Mouse (Mus musculus): ENCODE data around the gene Mettl24.

The Mettl24 gene

DNA sequence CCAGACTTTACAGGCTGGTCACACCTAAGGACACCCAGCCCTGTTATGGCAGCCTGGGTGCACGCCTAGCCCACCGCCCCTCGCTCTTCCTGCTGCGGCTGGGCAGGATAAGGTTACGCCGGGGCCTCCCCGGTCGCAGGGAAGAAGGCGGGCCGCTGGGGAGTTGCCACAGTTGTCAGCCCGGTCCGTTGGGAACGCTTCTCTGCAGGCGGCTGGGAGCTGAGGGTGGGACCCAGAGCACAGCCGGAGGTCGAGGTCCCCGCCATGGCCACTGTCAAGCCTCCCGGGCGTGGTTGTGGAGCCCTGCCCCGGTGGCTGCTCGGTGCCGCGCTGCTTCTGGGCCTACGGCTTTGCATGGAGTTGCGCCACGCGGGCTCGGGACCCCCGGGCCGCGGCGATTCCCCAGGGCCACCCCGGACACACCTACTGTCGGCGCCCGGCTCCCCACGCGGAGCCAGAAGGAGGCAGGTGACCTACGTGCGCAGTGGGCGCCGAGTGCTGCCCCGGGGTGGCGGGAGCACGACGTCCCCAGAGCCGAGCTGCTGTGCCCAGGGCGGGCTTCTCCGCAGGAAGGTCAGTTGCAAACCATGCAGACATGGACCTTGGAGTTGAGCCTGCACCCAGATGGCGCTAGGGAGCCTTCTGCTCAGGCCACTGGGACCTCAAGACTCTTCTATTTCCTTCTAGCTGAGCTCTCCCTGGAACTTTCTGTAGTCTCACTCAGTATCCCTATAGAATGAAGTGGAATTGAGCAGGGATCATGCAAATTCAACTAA lies at the start of gene Mettl24:
Gene Mettl24, plus strand, starts transcription at position 191 of the 776 bp plus-strand sequence.
- DNase-seq = peak; percentile 85

DNA sequence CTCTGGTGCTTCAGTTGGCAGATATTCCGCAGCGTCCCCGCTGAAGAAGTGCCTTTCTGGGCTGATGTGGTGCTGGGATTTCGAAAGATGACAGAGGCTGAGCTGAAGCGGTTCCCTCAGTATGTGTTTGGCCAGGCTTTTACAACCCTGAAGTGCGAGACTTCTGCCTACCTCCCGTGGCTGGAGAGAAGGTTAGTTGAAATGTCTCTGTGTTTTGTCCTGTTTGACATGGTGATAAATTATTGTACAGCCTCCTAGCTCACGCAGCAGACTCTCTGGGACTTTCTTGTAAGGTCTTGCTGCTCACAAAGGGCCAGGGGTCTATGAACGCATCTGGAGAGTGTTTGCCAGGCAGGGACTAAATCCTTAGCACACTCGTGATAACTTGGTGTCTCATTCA lies 45.8 kb upstream of the Mettl24 start:
- no peak for DNase-seq

DNA sequence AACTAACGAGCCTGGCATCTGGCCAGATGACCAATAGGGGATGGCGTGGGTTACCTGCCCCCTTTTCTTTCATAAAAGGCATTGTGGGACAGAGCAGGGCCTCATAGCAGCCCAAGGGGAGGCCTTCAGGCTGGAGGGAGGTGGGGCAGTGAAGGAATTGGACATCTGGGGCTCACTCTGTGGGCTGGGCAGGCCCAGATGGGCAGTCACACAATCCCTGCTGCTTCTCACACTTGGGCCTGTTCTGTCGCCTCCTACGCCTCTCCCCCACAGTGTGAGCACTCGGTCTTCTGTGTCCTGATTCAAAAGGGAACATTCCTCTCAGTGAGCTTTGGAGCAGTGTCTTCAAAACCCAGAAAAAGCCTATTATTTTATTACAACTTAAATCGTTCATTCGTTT lies 44.8 kb upstream of the Mettl24 start:
- DNase-seq = no peak

DNA sequence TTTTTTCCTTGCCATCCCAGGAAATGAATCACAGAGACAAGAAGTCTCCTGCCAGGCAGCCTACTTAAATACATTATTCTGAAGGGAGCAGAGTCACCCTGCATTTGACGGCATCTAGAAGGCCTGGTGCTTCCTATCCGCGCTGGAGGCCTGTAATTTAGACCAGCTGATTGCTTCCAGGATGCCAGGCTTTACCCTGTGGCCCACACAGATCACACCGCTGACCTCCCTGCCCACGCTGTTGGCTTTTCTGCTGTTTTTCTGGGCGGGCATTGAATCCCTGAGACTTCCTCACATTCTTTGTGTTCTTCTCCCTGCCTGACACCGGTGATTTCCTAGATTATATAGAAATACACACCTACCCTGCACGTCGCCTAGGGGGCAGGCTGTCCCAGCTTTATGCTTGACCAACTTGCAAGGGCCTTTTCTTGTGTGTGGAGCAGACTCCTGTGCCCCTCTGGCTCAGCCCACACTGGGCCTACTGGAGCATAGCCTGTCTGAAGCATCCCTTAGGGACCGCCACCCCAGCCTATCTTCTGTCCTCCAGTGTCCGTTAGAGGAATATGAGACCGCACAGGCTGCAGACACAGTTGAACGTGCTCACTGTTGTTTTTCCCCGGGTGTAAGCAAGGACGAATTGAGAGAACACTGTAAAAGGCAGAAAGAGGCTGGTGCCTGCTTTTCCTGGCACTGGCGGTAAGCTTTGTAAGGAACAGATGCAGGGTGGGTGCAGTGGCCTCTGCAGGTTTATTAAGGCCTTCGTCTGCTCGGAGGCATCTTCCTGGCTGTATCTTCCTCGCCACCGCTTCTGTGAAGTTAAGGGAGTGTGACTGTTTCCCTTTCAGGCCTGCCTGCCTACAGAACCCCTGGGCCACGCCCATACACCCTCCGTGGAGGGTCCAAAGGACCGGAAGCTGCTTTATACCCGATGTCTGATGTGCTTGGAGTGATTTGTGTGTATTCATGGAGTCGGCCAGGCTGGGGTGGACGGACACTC lies 44.0 kb upstream of the Mettl24 start:
- no peak for DNase-seq

DNA sequence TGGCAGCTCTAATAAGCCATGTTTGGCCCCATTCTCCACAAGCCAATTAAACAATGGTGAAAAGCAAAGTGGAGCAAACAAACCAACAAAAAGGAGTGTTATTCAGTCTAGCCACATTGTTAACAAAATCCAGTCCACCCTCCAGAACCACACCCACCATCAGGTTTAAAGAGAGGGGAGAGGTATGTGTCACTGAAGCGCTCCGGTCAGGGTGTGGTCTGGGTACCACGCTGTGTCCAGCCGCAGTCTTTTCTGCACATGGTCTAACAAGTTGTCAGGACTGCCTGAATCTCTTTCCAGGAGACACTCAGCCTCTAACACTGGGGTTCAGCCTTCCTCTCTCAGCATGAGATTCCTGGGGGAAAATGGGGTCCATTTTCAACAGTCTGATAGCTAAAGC lies 42.7 kb upstream of the Mettl24 start:
- DNase-seq = no peak

DNA sequence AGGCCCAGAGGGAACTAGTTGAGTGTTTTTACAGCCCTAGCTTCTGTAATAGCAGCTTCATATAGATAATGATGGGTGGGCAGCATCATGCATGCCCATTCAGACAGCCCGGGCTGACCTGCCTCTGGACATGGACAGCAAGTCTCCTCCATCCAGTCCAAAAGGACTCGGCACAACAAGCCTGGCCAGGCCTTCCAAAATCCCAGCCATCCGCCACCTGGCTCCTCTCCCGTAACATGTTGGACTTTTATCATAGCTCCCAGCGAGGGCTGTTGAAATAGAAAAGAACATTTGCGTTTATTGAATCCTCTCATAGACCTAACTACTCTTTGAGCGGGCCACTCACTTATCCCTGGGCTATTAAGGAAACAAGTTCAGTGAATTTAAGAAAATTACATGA lies 41.2 kb upstream of the Mettl24 start:
- DNase-seq = no peak

DNA sequence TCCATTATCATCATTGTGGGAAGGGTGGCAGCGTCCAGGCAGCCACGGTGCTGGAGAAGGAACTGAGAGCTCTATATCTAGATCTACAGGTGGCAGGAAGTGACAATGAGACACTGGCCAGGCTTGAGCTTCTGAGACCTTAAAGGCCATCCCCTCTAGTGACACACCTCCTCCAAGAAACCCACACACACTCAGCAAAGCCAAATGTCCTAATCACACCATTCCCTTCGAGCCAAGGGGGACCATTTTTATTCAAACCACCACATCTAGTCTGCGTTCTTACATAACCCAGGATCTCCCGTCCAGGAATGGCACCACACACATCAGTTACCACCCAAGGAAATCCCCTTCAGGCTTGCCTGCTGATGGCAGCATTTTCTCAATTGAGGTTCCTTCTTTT lies 40.0 kb upstream of the Mettl24 start:
- no peak for DNase-seq

DNA sequence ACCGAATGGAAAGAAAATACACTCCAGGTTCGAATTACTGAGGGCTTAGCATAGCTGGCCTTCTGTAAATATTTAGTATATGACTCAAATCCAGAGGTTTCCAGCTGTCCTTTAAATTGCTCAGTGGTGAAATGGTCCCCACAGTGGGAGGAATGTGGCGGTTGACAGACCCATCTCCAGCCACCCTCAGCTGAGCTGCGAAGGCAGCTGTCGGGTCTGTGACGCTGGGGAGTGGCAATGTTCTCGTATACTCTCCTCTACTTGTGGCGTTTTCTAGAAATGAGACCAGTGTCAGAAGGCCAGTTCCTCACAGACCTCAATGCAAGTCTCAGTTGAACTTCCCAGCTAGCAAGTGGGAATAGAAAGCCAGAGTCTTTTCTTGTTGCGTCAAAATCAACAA lies 38.6 kb upstream of the Mettl24 start:
- no peak for DNase-seq

DNA sequence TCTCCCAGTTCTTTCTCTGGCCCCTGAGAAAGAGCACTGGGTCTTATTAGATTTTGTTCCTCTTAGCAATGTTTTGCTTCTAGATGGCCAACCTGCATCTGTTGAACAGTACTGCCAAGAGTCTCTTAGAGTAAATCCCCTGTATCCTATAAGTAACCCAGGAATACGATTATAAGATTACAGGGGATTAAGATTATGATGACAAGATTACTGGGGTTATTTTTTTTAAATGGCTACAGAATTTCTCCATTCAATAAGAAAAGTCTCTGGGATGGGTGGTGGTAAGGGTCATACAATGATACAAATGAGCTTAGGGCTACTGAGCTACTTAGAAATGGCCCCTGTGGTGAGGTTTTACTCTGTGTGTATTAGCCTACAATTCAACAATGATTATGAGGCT lies 37.7 kb upstream of the Mettl24 start:
- DNase-seq = no peak

DNA sequence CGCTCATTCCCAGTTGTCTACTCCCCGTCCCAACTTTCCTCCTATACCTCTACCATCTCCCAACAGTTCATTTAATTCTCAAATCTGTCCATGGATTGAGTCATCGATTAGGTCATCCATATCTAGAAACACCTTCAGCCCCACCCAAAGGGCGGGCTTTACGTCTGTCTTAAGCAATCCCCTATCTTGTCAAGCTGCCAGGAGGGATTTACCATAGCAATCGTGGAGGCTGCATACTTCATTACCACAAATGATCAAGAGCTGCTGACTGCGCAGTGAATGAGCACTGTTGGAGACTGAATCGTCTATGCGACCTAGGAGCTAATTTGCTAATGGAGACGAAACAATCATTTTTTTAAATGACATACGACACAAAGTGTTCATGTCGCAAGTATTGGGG lies 34.3 kb upstream of the Mettl24 start:
- no peak for DNase-seq

DNA sequence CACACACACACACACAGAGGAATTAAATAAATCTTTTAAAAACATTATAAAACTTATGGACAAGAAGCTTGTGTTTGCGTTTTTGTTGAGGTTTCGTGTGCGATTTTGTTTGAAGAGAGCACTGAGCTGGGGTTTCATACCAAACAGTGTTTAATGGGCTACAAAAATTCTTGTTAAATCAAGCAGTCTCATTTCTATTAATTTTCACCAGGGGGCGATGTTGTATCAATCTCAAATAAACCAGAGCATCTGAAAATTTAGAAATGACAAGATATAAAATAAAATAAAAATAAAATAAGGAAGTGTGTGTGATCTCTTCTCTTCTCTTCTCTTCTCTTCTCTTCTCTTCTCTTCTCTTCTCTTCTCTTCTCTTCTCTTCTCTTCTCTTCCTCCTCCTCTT lies 33.4 kb upstream of the Mettl24 start:
- DNase-seq = no peak

DNA sequence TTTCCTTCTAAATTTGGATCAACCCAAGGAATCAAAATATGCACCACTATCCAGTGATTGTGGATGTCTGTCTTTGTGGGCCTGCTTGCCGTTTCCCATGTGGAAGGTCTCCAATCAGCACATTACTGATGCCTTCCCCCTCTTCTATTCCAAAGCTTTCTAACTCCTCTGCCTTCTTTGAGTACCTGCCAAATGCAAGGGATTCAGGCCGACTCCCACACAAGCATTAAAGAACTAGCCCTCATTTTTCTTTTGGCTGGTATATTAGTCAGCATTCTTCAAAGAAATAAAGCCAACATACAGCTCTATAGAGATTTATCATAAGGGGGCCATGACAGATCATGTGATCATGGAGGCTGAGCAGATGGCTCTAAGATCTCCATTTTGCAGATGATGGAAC lies 31.4 kb upstream of the Mettl24 start:
- DNase-seq = no peak

DNA sequence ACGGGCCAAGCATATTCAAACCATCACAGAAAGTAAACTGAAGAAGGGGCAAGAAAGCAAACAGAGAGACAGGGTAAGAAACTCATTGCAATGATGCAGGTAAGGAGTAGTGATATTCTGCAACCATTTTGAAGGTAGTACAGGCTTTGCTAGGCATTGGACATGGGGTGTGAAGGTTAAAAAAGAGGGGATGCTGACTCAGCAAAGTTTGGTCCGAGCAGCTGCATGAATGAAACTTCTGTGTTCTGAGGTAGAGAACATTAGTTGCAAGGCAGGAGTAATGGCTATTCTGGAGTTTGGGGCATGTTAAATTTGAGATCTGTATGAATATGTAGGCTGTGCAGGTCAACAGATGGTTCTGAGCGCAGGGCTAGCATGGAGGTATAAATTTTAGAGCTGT lies 17.8 kb upstream of the Mettl24 start:
- DNase-seq = no peak

DNA sequence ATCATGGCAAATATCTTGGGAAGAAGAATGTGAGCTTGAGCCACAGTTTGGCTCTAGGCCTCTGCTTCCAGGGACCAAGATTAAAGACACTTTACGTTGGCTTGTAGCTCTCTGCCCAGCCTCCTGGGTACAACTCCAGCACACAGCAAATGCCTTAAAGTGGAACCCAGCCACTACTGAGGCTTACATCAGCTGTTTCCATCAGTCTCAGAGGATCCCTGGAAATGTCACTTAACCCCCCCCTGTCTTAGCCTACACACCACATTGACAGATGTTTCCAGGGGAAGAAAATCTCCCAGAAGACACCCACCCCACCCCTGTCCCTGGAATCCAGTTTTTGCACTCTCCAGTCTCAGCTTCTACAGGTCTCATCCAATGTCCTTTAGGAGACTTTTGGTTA lies 16.1 kb upstream of the Mettl24 start:
- DNase-seq = no peak

DNA sequence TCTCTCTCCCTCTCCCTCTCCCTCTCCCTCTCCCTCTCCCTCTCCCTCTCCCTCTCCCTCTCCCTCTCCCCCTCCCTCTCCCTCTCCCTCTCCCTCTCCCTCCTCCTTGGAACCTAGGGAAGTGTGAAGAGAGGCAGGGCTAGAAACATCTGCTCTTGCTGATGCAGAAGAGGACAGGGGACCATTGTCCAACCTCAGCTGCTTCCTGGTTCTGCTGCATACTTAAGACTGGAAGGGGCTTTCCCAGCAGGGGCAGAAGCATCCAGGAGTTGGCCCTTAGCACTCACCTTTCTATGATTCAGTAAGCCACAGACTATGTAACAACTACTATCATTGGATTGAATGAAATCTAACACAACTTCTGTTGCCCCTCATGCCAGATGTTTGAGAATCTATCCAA lies 14.4 kb upstream of the Mettl24 start:
- no peak for DNase-seq

DNA sequence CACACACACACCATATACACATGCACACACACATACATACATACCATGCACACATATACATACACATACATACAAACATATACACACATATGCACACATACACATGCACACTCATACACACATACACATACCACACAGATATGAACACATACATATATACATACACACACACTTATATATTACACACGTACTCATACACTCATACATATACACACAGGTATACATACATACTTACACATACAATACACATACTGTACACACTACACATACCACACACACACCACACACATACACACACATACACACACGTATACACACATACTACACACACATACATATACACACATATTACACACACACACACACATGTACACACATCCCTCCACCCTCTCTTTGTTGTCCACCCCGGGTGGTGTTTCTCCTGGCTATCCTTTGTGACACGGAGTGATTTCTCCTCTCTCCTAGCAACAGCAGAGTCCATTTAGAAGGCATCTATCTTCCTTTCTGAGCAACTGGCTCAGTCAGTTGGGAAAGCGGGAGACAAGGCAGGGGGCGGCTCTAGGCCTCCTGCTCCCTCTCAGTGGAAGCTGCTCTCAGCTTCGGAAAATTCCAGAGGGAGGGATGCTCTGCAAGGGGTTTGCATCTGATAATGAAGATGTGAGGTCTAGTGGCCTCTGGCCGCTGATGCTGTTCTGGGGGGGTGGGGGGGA lies 10.3 kb upstream of the Mettl24 start:
- DNase-seq = no peak

DNA sequence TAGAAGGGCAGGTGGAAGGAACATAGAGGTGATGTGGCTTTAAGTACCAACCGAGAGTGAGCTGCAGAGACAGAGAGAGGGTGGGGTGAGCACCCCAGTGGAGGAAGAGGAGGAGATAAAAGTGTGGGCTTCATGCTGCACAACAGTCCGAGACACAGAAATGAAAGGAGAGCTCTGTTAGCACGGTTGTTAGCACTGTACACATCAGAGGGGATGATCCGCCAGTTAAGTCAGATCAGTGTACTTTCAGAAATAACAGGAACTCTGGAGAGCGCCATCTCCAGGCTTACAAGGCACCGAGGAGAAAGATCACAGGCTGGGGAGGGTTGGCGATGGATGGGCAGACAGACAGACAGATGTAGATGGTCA lies 9.8 kb upstream of the Mettl24 start:
- no peak for DNase-seq

DNA sequence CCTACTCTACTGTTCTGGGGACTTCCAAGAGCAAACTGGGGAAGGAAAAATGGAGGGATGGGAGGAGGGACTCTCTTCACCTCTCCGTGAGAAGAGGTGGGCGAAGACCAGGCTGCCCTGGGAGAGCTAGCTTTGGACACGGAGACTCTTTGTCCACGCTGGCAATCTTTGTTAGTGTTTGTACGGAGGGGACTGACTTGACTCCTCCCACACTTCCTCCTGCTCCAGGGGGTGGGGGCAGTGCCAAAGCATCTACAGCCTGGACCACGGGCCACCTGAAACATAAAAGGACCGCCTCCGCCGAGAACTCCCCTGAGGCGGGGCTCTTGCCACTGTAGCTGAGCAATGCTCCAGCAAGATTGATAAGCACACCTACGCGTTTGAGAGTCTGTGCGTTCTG lies 8.9 kb upstream of the Mettl24 start:
- DNase-seq = no peak

DNA sequence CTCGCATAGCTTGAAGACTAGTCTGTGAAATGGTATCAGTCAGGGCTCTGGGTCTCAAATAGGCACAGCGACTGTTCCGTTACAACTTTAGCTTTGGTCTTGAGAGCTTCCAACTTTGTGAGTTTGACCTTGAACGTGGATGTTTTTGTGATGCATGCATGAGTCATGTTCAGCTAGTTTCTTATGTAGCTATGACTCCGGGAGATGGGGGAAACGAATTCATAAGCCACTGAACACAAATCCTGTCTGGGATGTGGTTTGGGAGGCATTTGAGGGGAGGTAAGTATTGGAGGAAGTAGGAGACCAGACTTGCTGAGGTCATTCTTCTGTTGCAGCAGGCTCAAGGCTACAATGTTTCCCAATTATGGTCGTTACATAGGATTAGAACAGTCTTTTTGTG lies 7.2 kb upstream of the Mettl24 start:
- no peak for DNase-seq

DNA sequence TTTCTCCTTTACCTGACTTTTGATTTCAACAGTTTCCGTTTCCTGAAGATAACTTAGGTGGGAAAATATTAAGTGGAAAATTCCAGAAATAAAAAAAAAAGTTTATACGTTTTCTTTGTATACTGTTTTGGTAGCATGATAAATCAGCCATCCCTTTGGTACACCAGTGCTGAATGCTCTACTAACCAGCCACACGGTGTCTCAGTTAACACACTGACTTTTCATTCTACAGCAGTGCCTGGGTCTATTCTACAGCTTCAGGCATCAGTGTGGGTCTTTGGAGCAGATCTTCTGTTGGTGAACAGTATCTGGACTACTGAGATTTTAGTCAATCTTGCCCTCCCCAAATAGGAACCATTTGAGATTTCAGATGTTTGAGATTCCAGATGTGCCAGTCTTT lies 4.6 kb upstream of the Mettl24 start:
- DNase-seq = no peak

DNA sequence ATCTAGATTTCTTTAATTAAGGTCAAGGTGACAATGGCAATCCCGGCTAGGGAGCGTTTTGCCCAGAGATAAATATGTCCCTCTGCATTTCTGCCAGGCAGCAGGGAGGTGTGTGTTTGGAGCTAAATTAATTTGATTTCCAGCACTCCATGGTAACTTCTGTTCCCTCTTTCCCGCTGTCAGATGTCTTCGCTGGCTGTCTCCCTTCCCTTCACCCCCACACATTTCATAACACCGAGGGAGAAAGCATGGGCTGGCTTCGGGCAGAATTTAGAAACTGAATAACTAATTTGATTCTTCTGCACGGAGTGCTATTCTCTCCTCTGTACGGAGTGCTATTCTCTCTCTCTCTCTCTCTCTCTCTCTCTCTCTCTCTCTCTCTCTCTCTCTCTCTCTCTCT lies 612 bp upstream of the Mettl24 start:
- DNase-seq = no peak

DNA sequence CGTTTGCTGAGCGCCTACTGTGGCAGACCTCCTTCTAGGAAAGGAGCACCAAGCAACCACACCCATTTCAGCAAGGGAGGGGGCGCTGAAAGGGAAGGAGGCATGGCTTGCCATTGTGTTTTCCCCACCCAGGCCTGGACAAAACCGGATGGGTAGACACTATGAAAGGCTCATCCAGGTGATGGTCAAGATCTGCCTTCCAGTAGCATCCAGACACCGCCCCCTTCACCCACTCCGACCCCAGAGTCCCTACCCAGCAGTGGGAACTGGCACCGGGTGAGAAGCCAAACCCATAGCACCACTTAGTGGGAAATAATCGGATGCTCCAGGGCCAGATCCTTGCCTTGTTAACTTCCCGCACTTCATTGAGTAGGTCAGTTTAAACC lies 779 bp downstream of the Mettl24 start:
- no peak for DNase-seq

DNA sequence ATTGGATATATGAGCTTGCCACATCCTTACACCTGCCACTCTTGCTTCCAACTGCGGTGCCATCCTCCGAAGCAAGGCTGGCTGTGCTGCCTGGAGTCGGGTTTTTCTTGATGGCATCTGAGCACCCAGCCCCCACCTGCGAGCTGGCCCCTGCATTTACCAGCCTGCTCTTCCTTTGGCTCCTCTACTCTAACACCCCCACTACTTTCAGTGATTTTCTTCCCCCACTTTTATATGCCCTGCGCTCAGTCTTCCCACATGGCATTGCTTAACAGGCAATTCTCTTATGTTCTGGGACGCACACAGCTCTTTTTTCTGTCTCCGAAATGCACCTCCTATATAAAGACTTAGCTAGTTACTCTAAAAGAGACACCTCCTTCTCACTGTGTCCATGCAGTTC lies 1.2 kb downstream of the Mettl24 start:
- no peak for DNase-seq

DNA sequence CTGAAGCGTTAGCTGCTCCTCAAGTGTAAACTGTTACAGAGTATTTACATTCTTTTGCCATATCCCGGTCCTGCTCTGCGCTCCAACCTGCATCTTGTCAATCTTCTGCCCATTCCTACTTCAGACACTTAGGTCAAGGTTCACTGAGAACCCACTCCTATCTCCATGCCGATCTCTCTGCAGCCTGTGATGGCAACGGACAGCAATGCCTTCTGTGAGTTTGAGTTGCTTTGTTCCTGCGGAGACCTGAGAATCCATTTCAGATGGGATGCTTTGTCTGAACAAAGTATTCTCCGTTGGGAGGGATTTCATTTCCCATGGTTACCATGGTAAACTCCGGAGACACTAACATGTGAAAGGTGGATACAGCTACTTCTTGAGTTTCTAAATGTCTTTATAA lies 2.6 kb downstream of the Mettl24 start:
- no peak for DNase-seq

Measured in lung, postnatal 14 days (tissue).